Mouse (Mus musculus) bone marrow, adult 2 months (tissue): ENCODE data around the gene Cdh23.

ENCODE experiments used
- CTCF ChIP-seq: fragments of 200-500 bp; IDR thresholded peaks from 2 replicates; pipeline ENCODE4 v1.5.1; 2011; ENCODE audit warnings: low read length, control low read depth; ENCODE audit not compliant: control insufficient read depth, insufficient read depth
- POLR2A ChIP-seq: fragments of 200-500 bp; IDR thresholded peaks from 2 replicates; pipeline ENCODE4 v1.6.1; 2011; ENCODE audit warnings: low read depth, mild to moderate bottlenecking, control low read depth, low read length, borderline replicate concordance; ENCODE audit not compliant: control insufficient read depth

DNA sequence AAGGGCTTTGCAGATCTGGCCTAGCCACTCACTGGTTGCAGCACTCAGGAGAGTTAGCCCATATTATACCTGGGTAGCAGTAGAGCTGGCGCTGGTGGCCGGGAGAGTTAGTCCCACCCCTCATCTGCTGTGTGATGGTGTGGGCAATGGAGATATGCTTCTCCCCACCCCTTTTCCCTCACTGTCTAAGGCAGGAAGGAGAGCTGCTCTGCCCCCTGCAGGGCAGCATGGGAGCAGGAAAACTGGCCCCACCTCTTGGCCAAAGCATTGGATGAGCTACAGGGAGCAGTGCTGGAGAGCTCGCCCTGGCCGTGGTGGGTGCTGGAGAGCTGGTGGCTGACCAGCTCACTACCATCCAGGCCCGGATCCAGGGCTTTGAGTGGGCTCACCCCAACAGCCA is 80.4 kb downstream of the Cdh23 start:
- peak; percentile 46; the same call in 1 of the 2 replicates for TF ChIP-seq CTCF
- no peak for TF ChIP-seq POLR2A
